Mouse (Mus musculus) adrenal gland, adult 8-10 months (tissue): ENCODE results near the gene Uqcrq. TPM values are rescaled to one million over a fixed set of nuclear protein-coding genes. Genes with fewer than 3 reads are reported as not detected.
A peak's percentile ranks its signal among the peaks of the same experiment; 100 is the strongest.
"Not testable (repeated sequence)": the region's sequence is repeated elsewhere in the genome, so short reads cannot be mapped to it uniquely, and the experiment has no call there.

Source experiments
- DNase-seq: peaks from one replicate; pipeline ENCODE4 v3.0.0; 2022
- total RNA-seq, 4 experiments: library from RNA; stranded (reverse); gene quantifications; 2 replicates each; pipeline ENCODE4 v1.2.4; 2022

The Uqcrq gene
- total RNA-seq, 4 experiments from 2014 or later = 496 to 883 (median 741) TPM

DNA sequence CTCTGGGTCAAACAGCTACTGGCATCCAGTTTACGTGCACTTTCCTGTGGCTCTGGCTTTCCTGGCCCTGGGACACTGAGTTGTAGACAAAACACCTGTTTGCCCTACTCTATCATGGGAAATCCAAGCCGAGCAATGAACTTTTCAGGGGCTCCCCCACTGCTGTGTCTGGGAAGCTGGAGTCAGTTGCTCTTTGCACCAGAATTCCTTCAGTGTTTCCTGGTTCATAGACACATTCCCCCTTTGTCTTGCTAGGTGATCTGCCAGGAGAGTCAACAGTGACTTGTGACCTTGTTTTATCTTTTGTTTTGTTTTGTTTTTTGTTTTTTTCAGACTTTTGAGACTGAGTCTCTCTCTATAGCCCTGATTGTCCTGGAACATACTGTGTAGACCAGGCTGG lies 20.7 kb upstream of the Uqcrq start:
- no peak for DNase-seq

DNA sequence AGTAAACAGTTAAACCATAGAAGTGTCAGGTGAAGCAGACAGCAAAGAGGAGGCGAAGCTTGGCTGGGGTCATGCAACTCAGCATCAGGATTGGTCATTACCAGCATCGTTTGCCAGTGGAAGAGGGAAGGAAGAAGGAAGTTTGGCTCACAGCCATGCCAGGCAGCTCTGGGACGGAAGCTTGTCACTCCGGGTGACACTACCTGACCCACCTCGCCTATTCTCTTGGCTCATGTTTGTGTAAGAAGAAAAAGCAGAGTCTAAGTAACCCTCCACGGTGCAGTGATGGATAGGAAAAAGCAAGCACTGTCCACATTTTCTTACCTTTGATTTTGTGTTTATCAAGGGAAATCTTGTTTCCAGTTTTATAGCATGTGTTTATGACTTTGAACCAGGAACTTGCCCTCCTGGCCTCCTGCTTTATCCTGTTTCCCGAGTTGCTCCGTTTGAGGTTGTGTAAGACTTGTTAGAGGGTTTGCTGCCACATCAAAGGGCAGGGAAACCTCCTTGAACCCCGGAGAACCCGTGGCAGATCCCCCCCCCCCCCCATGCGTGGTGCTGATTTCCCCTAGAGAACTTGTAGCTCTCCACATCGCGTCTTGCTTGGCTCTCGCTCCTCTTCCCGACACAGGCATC lies 19.6 kb upstream of the Uqcrq start:
- DNase-seq = no peak

DNA sequence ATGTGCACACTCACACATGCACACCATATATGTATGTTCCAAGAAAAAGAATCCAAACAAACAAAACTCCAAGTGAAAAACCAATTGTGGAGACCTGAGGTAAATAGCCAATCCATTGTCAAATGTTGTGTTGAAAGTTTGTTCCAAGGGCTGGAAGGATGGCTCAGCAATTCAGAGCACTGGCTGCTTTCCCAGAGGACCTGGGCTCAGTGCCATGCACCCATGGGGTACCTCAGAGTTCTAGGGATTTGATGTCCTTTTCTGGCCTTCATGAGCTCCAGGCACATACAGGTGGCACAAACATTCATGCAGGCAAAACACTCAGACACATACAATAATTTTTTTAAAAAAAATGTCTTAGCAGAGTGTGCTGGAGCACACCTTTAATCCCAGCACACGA lies 17.9 kb upstream of the Uqcrq start:
- DNase-seq = no peak

DNA sequence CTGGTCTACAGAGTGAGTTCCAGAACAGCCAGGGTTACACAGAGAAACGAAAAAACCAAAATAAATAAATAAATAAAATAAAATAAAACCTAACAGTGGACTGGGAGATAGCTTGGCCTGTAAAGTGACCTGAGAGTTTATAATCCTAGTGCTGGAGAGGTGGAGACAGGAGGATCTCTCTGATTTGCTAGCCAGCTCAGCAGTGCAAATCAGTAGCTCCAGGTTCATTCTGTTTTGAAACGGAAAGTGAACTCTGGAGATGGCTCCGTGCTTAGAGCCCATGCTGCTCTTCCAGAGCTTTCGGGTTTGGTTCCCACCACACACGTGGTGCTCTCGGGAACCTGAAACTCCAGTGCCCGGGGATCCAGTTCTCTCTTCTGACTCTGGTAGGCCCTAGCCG lies 17.4 kb upstream of the Uqcrq start:
- no peak for DNase-seq

DNA sequence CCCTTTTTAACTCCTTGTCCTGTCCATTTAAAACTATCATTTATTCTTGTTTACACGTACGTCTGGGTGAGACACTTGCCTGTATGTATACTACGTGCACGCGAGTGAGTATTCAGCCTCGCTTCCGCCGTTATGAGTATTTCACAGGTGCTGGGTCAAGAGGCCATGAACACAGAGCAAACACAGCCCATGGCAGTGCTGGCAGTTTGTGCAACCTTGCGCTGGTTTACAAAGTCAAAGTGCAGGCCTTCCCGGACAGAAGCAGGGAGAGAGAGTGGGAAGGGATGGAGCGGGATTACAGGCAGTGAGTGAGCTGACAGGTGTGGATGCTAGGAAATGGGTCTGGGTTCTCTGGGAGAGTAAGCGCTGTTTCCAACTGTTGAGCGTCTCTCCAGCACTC lies 15.6 kb upstream of the Uqcrq start:
- no peak for DNase-seq

DNA sequence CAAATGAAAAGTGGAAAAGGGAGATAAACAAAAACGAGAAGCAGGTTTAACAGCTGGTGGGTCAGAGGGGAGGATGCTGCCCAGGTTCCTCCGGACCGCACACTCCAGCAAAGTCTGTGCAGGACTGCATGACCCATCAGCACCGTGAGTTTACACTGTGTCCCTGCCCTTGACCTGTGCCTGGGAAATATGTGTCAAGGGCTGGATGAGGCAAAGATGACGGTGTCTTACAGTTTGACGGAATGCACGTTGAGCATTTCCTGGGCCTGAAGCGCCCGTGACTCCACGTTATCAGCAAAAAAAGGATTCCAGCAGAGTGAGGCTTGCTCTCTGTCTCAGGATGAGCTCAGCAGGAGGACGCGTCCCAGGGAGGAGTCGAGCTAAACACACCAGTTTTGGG lies 14.9 kb upstream of the Uqcrq start:
- peak; percentile 64 for DNase-seq

DNA sequence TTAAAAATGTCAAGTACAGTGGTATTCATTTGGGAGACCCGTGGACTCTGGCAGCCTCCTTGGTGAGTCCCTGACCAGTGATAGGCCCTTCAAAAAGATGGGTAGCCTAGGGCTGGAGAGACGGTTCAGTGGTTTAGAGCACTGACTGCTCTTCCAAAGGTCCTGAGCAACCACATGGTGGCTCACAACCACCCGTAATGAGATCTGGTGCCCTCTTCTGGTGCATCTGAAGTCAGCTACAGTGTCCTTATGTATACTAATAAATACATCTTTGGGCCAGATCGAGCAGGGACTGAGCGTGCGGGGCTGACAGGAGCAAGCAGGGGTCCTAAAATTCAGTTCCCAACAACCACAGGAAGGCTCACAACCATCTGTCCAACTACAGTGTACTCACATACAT lies 13.2 kb upstream of the Uqcrq start:
- no peak for DNase-seq

DNA sequence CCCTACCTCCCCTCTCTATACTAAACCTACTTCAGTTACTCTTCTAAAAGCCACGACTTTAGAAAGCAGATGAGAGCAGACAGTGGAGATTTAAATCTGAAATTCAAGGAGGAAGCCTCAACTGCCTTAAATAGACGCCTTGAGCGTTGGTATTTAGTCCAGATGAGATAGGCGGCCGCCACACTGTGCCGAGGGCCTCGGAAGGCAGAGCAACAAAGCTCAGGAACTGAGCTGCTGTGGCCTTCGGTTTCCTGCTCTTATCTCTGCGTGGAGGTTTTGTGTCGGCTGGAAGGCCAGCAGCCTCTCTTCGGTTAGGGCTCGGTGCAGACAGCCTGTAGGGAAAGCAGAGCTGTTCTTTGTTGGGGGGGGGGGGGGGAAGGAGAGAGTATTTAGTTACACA lies 11.3 kb upstream of the Uqcrq start:
- no peak for DNase-seq

DNA sequence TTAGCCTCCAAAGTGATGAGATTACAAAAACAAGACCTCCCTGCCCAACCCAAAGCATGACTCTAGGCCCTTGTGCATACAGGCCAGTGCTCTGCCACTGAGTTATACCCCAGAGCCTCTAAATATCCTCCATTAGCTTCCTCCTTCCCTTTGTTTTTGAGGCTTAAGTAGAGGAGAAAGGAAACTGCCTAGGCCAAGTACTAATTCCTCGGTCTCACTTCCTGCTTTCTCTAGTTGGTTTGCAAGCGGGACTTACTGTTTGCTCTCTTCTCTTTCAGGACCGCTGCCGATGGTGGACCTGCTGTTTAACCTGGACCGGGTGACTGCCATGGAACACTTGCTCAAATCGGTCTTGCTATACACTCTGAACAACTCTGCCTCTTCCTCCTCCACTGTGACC lies 5.7 kb upstream of the Uqcrq start:
- DNase-seq = no peak

DNA sequence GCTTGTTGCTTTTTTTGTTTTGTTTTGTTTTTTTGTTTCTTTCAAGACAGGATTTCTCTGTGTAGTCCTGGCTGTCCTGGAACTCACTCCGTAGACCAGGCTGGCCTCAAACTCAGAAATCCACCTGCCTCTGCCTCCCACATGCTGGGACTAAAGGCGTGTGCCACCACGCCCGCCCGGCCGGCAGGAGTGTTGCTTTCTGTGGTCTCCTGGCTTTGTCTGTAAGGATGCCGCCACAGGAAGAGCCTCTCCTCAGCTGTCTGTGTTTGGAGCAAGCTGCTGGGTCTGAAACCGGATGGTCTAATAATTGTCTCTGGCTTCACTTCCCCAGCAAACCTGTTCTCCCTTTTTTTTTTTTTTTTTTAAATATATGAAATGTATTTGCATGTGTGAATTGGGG lies 4.9 kb upstream of the Uqcrq start:
- no peak for DNase-seq

DNA sequence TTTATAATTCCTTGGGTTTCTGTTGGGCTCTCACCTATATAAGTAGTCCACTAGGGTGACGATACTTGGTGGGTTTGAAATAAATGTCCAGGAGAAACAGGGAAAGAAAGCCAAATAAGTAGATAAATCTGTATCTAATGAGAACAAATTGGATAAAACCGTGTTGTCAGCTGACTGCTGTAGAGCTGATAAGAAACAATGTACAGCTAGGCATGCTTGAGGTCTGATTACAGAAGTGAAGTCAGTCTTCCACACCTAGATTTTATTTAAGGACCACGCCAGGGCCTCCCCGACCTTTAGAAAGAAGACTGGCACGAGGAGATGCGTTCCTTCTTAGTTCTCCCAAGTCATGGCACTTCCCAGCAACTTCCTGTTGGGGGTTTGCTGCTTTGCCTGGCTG lies 2.4 kb upstream of the Uqcrq start:
- DNase-seq = no peak

DNA sequence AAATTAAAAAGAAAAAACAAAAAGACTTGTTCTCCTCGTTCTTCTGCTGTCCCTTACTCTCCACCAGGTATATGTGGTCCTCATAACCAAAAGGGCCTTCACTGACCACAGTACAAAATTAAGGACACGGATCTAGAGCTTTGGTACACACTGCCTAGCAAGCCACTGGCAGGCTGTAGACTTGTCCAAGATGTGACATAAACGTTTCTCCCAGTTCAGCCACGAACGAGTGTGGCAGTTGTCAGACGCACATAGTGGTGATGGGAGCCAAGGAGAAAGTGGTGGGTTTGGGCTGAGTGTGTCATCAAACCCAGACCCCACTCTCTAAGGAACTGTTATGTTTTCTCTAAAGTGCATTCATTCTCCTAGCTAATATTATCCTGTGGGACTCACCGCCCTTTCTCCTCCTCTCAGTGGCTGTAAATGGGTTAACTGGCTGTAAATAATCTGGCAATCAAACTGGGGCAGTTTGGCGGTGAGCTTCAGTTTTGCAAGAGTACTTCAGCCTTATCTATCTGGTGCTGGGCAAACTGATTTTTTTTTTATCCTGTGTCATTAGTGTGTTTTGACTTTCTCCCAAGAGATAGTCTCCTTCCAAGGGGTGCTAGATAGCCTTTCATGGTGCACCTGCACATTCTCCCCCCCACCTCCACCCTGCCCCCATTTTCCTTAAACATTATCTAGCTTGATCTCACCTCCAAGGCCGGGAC lies 871 bp upstream of the Uqcrq start:
- DNase-seq = peak; percentile 46

DNA sequence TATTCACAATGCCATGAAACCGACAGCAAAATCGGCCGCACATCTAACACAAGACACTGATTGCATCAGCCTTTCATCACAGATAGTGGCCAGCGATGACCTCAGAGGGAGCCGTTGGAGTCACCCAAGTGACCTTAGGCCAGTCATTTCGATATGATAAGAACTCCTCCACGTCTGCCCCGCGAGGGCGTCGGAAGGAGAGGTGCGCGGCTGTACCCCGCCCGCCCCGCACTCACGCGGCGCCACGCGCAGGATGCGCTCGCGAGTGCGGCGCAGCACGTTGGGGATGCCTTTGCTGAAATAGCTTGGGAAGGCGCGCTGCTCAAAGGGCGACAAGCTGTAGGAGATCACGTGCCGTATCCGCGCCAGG lies 346 bp downstream of the Uqcrq start:
- DNase-seq = peak; percentile 65

DNA sequence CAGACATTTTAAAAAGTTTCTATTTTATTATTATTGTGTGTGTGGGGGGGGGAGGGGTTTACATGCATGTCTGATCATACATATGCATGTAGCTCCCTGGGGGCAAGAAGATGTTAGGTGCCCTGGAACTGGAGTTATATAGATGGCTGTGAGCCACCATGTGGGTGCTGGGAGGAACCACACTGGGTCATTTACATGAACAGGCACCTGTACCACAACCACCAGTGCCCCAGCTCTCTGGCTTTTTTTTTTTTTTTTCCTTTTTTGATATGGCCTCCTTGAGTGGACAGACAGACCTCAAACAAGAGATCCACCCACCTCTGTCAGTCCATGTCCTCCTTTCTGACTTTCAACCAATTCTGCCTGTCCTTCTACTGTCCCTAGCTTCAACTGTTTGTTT lies 1.4 kb downstream of the Uqcrq start:
- DNase-seq = no peak

DNA sequence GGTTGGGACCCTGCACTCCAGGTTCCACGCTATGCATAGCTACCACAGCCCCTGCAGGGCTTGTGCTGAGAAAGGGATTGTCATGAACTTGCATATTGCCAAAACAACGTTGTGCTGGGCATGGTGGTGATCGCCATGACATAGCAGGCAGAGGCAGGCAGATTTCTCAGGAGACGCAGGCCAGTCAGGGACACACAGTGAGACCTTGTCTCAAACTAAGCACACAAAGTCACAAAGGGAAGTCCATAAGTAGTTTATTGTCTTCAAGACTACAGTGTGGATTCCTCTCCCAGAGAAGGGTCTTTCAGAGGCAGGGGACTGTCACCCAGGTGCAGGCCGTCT lies 1.9 kb downstream of the Uqcrq start:
- no peak for DNase-seq

DNA sequence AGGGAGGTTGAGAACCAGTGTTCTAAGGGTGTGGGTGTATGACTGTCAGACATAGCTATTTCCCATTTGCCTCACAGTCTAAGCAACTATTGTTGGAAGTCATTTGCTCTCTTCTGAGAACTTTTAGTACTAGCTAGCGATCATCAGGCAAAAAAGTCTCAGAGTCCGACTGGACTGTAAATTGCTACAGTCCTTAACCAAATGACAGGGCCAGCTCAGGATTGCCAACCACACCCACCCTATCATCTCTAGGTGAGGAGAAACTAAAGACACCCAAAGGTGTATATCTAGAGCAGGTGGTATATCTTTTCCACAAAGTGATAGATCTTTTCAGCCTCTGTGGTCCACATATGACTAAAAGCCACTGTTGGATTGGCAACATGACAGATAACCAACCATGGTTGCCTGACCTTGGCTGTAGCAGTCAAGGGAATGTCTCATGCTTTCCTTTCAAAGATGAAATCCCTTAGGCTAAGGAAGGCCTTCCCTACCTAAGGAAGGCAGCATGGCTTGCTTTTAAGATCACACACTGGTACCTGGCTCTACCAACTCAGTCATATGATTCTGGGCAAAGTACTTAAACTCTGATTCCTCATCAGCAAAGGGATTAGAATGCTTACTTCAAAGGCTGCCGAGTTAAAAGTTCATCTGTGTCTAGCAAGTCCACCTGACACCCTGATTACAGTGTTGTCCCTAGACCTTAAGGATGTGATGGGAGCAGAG lies 2.5 kb downstream of the Uqcrq start:
- DNase-seq = no peak

DNA sequence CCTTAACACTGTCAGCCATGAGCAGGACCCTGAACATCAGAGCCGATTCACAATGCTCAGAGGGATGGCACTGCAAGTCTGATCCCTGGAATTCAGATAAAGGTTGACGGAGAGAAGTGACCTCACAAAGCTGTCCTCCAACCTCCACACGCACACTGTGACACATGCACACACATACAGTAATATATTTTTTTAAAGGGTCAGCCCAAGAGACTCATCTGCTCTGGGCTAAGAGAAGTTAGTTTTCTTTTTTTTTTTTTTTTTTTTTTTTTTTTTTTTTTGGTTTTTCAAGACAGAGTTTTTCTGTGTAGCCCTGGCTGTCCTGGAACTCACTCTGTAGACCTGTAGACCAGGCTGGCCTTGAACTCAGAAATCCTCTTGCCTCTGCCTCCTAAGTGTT lies 3.7 kb downstream of the Uqcrq start:
- not testable (repeated sequence) for DNase-seq

DNA sequence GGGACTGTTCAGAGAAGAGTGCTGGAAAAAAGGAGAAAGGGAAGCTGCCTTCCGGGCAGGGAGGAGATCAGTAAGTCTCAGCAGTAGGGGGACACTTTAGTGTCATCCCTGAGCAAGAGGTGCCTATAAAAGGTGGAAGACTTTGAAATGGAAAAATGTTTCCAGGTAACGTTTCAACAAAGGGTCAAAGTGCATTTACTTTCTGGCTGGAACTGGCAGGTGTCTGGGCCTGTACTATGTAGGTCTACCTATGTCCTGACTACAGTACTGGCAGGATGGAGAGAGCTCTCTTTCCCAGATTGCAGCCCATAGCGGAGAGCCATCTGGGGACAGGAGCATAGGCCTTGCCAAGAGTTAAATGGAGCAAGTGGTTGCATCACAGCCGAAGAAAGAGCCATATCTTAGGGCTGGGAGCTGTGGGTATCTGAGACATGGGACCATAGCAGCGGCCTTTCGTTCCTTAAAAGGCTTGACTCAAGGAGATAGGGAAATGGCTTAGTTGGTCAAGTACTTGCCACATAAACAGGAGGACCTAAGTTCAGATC lies 4.8 kb downstream of the Uqcrq start:
- DNase-seq = no peak

DNA sequence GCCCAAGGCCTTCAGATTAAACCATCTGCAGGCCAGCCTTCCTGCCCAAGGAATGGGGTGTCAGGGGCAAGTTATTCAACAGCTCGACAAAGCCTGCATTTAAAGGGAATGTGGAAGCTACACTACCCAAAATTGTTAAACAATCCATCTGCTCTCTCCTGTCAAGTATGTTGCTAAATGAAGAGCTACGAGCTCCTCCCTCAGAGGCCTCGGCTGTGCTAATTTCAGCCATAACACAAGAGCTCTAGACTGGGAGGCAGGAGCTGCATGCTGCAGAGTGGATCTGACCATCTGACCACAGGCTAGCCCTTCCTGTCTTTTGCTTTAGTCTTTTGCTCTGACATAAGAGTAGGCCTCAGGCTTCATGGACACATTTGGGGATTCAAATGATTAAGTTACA lies 5.4 kb downstream of the Uqcrq start:
- no peak for DNase-seq

DNA sequence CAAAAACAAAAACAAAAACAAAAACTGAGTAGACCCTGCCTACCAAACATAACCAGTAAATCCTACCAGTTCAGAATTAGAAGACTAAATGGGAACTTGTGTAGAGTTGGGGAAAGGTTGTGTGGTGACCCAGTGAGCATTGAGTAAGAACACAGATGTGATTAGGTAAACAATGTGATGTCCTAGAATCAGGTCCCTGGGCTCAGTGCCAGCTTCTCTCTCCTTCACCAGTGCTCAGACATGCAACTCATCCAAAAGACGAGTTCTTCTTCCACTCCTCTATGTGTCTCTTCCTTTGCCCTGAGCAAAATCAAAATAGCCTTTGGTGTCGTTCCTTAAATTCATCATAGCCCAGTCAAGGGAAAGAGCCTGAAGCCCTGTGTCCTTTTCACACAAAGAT lies 5.8 kb downstream of the Uqcrq start:
- DNase-seq = peak; percentile 62

DNA sequence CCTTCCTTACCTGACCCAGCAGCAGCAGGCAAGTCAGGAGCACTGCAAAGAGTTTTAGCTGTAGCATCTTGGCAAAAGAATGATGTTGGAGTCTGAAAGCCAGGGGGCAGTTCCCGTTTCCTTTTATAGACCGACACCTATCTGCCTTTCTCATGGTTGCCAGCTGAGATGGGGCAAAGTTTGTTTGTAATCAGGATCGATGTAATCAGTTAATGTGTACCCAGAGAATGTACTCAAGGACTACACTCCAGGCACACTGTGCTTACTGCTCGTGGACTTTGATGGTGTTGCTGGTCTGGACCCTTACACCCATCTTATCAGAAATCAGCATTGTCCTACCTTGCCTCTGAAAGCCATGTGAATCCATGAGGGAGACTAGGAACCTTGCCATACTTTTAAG lies 7.6 kb downstream of the Uqcrq start, which contains the start of gene Leap2:
Gene Leap2, minus strand, starts transcription at position 135 of the 400 bp plus-strand sequence.
- no peak for DNase-seq

DNA sequence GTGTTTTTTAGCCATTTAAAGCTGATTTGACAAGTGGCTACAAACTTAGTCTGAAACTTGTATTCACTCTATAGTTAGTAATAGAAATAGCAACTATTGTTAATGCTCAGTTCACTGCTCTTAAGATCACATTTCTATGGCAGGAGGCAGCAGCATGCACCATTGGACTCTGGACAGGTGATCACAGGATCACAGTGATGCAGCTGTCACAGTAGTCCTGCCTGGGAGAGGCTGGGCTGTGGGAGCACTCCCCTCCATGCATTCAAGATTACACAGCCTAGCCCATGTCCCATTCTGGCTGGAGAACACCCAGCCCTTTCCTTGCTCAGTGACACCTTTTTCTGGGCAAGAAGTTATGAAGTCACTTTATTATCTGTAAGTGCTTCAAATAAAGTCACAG lies 12.6 kb downstream of the Uqcrq start:
- no peak for DNase-seq

DNA sequence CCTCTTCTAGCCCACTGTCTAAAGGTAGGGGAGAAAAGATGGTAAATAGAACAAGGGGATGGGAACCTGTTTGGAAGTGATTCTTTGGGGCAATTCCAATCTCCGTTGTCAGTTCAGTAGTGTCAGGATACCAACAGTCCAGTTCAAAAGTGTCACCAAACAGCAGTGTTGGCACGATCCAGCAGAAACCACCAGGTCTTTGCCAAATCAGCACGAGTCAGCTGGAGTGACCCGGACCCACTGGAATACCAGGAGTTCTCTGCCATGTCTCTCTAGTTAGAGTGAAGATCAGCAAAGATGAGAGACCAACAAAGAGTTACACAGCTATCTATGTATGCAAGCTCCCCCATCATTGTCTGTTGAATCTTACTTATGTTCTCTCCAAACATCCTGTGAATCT lies 16.8 kb downstream of the Uqcrq start:
- DNase-seq = no peak

DNA sequence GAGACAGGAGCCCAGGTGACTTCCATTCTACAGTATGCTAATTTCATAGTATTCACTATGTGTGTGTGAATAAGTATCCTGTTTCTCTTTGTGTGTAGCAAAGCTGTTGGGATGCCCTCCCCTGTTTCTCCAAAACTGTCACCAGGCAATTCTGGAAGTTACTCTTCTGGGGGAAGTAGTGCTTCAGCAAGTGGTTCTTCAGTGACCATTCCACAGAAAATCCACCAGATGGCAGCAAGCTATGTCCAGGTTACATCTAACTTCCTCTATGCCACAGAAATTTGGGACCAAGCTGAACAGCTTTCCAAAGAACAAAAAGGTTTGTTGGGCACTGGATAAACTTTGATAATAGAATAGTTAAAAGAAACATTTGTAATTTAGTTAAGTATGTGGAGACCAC lies 18.9 kb downstream of the Uqcrq start:
- no peak for DNase-seq
